Mouse (Mus musculus): ENCODE measurements around the gene Rpp25l. TPM values are rescaled to one million over a fixed set of nuclear protein-coding genes. Genes with fewer than 3 reads are reported as not detected.

The Rpp25l gene
- polyA plus RNA-seq, 1 experiment from 2014 or later: 48.4 TPM

GRCm38 (mm10) chr4:41758701-41759100, 45.4 kb upstream of the Rpp25l start:
- 90% methylated on average over 4 of the region's 4 CpGs for WGBS
- Histone ChIP-seq H3K4me3 (ENCODE audit: low read length) (no peak overlapping the region), H3K27me3 (ENCODE audit: control insufficient read depth, insufficient read depth, low read length) (no peaks in the 10 kb centered on the region), H3K36me3 (ENCODE audit: control insufficient read depth, insufficient read depth) (peaks cover 11% of the 10 kb centered on the region), H3K9me3 (replicated peaks; ENCODE audit: control insufficient read depth, low read length) (no peaks in the 10 kb centered on the region), H3K4me2 (ENCODE audit: low read depth, low read length) (no peak overlapping the region), H3K27ac (ENCODE audit: low read length) (peak overlapping the region; percentile 99), H3K9ac (ENCODE audit: low read length) (peak overlapping the region; percentile 69), H3K4me1 (ENCODE audit: control insufficient read depth, insufficient read depth, low read length) (peaks cover 50% of the 10 kb centered on the region)
- ATAC-seq (replicated peaks; ENCODE audit: extremely low read depth, insufficient read depth, low FRiP score): no peak

- H3K9ac ChIP-seq (ENCODE audit: low read length): no peak overlapping the region
- no peaks in the 10 kb centered on the region for H3K27me3 ChIP-seq (ENCODE audit: control insufficient read depth, insufficient read depth, low read length)
- ATAC-seq (replicated peaks; ENCODE audit: extremely low read depth, insufficient read depth, low FRiP score): no peak
- 73% methylated on average over 11 of the region's 11 CpGs for whole genome bisulfite sequencing
- no peak overlapping the region for H3K4me2 ChIP-seq (ENCODE audit: low read depth, low read length)
- H3K36me3 ChIP-seq (ENCODE audit: control insufficient read depth, insufficient read depth): peaks cover 11% of the 10 kb centered on the region
- no peak overlapping the region for H3K4me3 ChIP-seq (ENCODE audit: low read length)
- no peaks in the 10 kb centered on the region for H3K9me3 ChIP-seq (replicated peaks; ENCODE audit: control insufficient read depth, low read length)
- H3K4me1 ChIP-seq (ENCODE audit: control insufficient read depth, insufficient read depth, low read length): peaks cover 50% of the 10 kb centered on the region
- peak overlapping the region; percentile 99; the same call in 1 of the 2 replicates for H3K27ac ChIP-seq (ENCODE audit: low read length)
These were observed 44.7 kb upstream of the Rpp25l start for GRCm38 (mm10) chr4:41758021-41758420.

- Histone ChIP-seq H3K9ac (ENCODE audit: low read length) (no peak overlapping the region), H3K4me3 (ENCODE audit: low read length) (no peak overlapping the region), H3K4me1 (ENCODE audit: control insufficient read depth, insufficient read depth, low read length) (peaks cover 45% of the 10 kb centered on the region), H3K36me3 (ENCODE audit: control insufficient read depth, insufficient read depth) (peaks cover 11% of the 10 kb centered on the region), H3K27ac (ENCODE audit: low read length) (no peak overlapping the region), H3K9me3 (replicated peaks; ENCODE audit: control insufficient read depth, low read length) (no peaks in the 10 kb centered on the region), H3K27me3 (ENCODE audit: control insufficient read depth, insufficient read depth, low read length) (no peaks in the 10 kb centered on the region), H3K4me2 (ENCODE audit: low read depth, low read length) (no peak overlapping the region)
- 90% methylated on average over 13 of the region's 13 CpGs for WGBS
- no peak for ATAC-seq (replicated peaks; ENCODE audit: extremely low read depth, insufficient read depth, low FRiP score)
These were observed 44.0 kb upstream of the Rpp25l start for GRCm38 (mm10) chr4:41757321-41757720.

- Histone ChIP-seq H3K4me2 (ENCODE audit: low read depth, low read length) (peak overlapping the region; percentile 80), H3K9me3 (replicated peaks; ENCODE audit: control insufficient read depth, low read length) (no peaks in the 10 kb centered on the region), H3K27ac (ENCODE audit: low read length) (peak overlapping the region; percentile 44; the same call in 1 of the 2 replicates), H3K9ac (ENCODE audit: low read length) (peak overlapping the region; percentile 87), H3K4me3 (ENCODE audit: low read length) (peak overlapping the region; percentile 85), H3K27me3 (ENCODE audit: control insufficient read depth, insufficient read depth, low read length) (no peaks in the 10 kb centered on the region), H3K36me3 (ENCODE audit: control insufficient read depth, insufficient read depth) (peaks cover 11% of the 10 kb centered on the region), H3K4me1 (ENCODE audit: control insufficient read depth, insufficient read depth, low read length) (peaks cover 36% of the 10 kb centered on the region)
- no peak for ATAC-seq (replicated peaks; ENCODE audit: extremely low read depth, insufficient read depth, low FRiP score)
- WGBS: 70% methylated on average over 8 of the region's 8 CpGs
These were observed 43.1 kb upstream of the Rpp25l start for GRCm38 (mm10) chr4:41756440-41756839.

GRCm38 (mm10) chr4:41755338-41756305, 42.3 kb upstream of the Rpp25l start, which contains the start of gene Sigmar1:
Gene Sigmar1 (minus strand): TSS chr4:41756157.
- Histone ChIP-seq H3K4me3 (ENCODE audit: low read length) (peak within 1 kb of the TSS; percentile 85), H3K9me3 (replicated peaks; ENCODE audit: control insufficient read depth, low read length) (no peaks in the 10 kb centered on the region), H3K9ac (ENCODE audit: low read length) (peak within 1 kb of the TSS; percentile 87), H3K27me3 (ENCODE audit: control insufficient read depth, insufficient read depth, low read length) (no peaks in the 10 kb centered on the region), H3K4me1 (ENCODE audit: control insufficient read depth, insufficient read depth, low read length) (peaks cover 30% of the 10 kb centered on the region), H3K27ac (ENCODE audit: low read length) (peak within 1 kb of the TSS; percentile 97), H3K4me2 (ENCODE audit: low read depth, low read length) (peak within 1 kb of the TSS; percentile 80), H3K36me3 (ENCODE audit: control insufficient read depth, insufficient read depth) (peaks cover 11% of the 10 kb centered on the region)
- peak; percentile 71 for ATAC-seq (replicated peaks; ENCODE audit: extremely low read depth, insufficient read depth, low FRiP score)
- under 1% methylated on average over 56 of the region's 57 CpGs for WGBS

- Histone ChIP-seq H3K9ac (ENCODE audit: low read length) (peak within 1 kb of the TSS; percentile 87), H3K9me3 (replicated peaks; ENCODE audit: control insufficient read depth, low read length) (no peaks in the 10 kb centered on the region), H3K27me3 (ENCODE audit: control insufficient read depth, insufficient read depth, low read length) (no peaks in the 10 kb centered on the region), H3K4me1 (ENCODE audit: control insufficient read depth, insufficient read depth, low read length) (peaks cover 28% of the 10 kb centered on the region), H3K27ac (ENCODE audit: low read length) (peak within 1 kb of the TSS; percentile 97), H3K4me3 (ENCODE audit: low read length) (peak within 1 kb of the TSS; percentile 85), H3K36me3 (ENCODE audit: control insufficient read depth, insufficient read depth) (peaks cover 11% of the 10 kb centered on the region), H3K4me2 (ENCODE audit: low read depth, low read length) (peak within 1 kb of the TSS; percentile 80)
- ATAC-seq (replicated peaks; ENCODE audit: extremely low read depth, insufficient read depth, low FRiP score): peak; percentile 38
- WGBS: 12% methylated on average over 14 of the region's 14 CpGs
These were observed 41.5 kb upstream of the Rpp25l start, which contains the start of gene Galt for GRCm38 (mm10) chr4:41754797-41755337. Gene Galt (plus strand): TSS chr4:41755228.

GRCm38 (mm10) chr4:41745021-41745420, 31.7 kb upstream of the Rpp25l start:
- H3K27me3 ChIP-seq (ENCODE audit: control insufficient read depth, insufficient read depth, low read length): no peaks in the 10 kb centered on the region
- H3K9me3 ChIP-seq (replicated peaks; ENCODE audit: control insufficient read depth, low read length): peaks cover 17% of the 10 kb centered on the region
- H3K4me2 ChIP-seq (ENCODE audit: low read depth, low read length): no peak overlapping the region
- H3K4me3 ChIP-seq (ENCODE audit: low read length): no peak overlapping the region
- peaks cover 8% of the 10 kb centered on the region; the same call in 1 of the 2 replicates for H3K36me3 ChIP-seq (ENCODE audit: control insufficient read depth, insufficient read depth)
- no peak overlapping the region for H3K9ac ChIP-seq (ENCODE audit: low read length)
- no peak for ATAC-seq (replicated peaks; ENCODE audit: extremely low read depth, insufficient read depth, low FRiP score)
- H3K4me1 ChIP-seq (ENCODE audit: control insufficient read depth, insufficient read depth, low read length): peaks cover 5% of the 10 kb centered on the region
- 48% methylated on average over 1 of the region's 1 CpGs for WGBS
- H3K27ac ChIP-seq (ENCODE audit: low read length): no peak overlapping the region

- Histone ChIP-seq H3K4me1 (ENCODE audit: control insufficient read depth, insufficient read depth, low read length) (peaks cover 11% of the 10 kb centered on the region), H3K9ac (ENCODE audit: low read length) (no peak overlapping the region), H3K27ac (ENCODE audit: low read length) (no peak overlapping the region), H3K36me3 (ENCODE audit: control insufficient read depth, insufficient read depth) (peaks cover 10% of the 10 kb centered on the region), H3K4me3 (ENCODE audit: low read length) (no peak overlapping the region), H3K4me2 (ENCODE audit: low read depth, low read length) (no peak overlapping the region), H3K9me3 (replicated peaks; ENCODE audit: control insufficient read depth, low read length) (peaks cover 17% of the 10 kb centered on the region), H3K27me3 (ENCODE audit: control insufficient read depth, insufficient read depth, low read length) (no peaks in the 10 kb centered on the region)
- no peak for ATAC-seq (replicated peaks; ENCODE audit: extremely low read depth, insufficient read depth, low FRiP score)
- 57% methylated on average over 2 of the region's 2 CpGs for WGBS
These were observed 30.8 kb upstream of the Rpp25l start for GRCm38 (mm10) chr4:41744131-41744530.

- Histone ChIP-seq H3K4me1 (ENCODE audit: control insufficient read depth, insufficient read depth, low read length) (peaks cover 11% of the 10 kb centered on the region), H3K27ac (ENCODE audit: low read length) (peak overlapping the region; percentile 88), H3K9me3 (replicated peaks; ENCODE audit: control insufficient read depth, low read length) (peaks cover 4% of the 10 kb centered on the region), H3K9ac (ENCODE audit: low read length) (peak overlapping the region; percentile 89), H3K36me3 (ENCODE audit: control insufficient read depth, insufficient read depth) (peaks cover 8% of the 10 kb centered on the region), H3K27me3 (ENCODE audit: control insufficient read depth, insufficient read depth, low read length) (no peaks in the 10 kb centered on the region), H3K4me3 (ENCODE audit: low read length) (peak overlapping the region; percentile 83), H3K4me2 (ENCODE audit: low read depth, low read length) (peak overlapping the region; percentile 91)
- peak; percentile 96 for ATAC-seq (replicated peaks; ENCODE audit: extremely low read depth, insufficient read depth, low FRiP score)
- under 1% methylated on average over 27 of the region's 27 CpGs for WGBS
These were observed 27.8 kb upstream of the Rpp25l start for GRCm38 (mm10) chr4:41741158-41741560.
